Mouse (Mus musculus) cerebellum, adult 11-12 months (tissue): ENCODE data around the gene Idi2.

ENCODE experiments used
- DNase-seq: peaks from one replicate; pipeline ENCODE4 v3.0.0; 2022

The Idi2 gene

DNA sequence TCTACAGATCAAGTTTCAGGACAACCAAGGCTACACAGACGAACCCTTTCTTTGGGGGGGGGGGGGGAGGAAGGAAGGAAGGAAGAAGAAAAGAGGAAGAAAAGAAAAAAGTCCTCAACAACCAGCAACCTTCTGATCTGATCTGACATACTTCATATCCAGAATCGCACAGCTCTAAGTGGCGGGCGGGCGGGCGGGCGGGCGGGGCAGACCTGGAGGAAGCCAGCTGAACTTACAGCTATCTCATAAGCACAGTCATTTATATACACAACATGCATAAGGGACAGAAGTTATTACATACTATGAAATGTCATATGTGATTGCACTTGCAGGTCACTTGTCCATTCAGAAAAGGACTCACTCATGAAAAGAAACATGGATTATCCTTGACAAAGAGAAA is 46.8 kb downstream of the Idi2 start:
- DNase-seq: no peak

DNA sequence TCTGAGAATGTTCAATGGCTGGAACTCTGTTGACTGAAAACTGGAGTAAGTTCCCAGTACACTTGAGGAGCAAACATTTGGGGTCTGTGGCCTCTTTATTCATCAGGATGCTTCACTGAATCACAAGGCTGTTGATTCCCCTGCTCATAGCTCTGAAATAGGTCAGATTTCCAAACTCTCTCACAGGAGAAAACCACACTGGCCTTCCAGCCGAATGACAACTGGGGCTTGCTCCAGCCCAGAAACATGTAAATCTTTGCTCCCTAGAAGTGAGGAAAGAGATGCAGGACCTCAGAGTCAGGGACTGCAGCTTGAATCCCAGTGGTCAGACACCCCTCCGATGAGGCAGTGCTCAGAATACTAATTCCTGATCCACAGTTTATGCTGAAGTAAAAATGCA is 50.6 kb downstream of the Idi2 start:
- no peak for DNase-seq
